Mouse (Mus musculus) c-Kit-positive CD71-negative TER-119-negative erythroid progenitor cells, embryonic 14.5 days (primary cell): ENCODE data around the gene BC030870.
"Not testable (repeated sequence)": the region's sequence is repeated elsewhere in the genome, so short reads cannot be mapped to it uniquely, and the experiment has no call there.

Source experiments
- DNase-seq: peaks from one replicate; pipeline ENCODE4 v3.0.0-alpha.2; 2013; ENCODE audit warnings: low read depth

The BC030870 gene

DNA sequence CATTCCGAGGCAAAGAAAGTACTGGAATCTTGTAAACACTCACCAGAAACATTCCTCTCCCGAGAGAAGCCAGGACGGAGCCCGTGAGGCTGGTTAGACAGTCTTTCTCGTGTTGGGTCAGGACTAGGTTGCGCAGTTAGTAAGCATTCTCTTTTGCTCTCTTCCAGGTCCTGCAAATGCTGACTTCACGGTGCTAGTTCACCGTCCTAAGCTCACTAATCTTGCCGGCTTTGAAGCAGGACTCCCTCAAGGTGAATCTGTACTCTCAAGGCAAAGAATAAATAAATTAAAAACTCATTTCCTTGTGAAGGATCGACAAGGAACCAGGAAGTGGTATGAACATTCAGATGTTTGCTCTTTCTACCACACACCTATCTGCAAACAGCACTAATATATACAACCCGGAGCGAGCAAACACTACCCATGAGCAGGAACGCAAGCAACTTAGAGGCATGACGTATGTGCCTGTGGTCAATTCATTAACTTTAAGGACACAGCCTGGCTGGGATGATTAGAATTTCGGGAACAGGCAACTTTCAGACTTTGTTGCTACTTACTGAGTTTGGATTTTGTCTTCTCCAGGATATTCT lies at the start of gene BC030870:
Gene BC030870, minus strand, starts transcription at position 365 of the 590 bp plus-strand sequence.
- DNase-seq: no peak

DNA sequence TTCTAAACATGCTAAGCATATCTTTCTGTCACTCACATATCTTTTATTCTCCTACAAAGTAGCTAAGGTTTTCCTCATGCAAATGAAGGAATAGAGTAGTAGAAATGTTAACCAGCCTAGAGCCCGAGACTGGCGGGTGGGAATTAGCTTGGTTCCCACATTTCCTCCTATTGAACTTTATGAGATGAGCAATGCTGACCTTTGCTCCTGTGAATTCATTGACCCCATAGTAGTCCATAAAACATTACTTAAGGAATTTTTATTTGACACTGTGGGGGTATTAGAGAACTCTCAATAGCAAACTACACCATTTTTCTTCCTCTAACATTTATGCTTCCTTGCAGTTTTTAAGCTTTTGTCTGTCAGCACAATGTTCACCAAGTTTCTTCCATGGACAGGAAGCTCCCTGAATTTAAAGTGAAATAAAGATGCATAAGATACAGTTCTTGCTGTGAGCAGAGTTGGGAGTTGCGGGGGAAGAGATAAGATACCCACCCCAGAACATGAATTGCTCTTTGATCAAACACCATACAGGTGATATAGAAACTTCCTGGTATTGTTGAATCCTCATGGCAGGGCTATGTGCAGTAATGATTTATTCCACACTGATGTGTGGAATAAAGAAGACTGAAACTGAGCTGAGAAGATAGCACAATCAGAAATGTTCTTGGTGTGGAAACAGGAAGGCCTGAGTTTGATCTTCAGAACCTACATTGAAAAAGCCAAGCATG lies 45.5 kb upstream of the BC030870 start:
- DNase-seq: no peak

- DNase-seq: no peak
Measured at GRCm38 (mm10) chr8:65169184-65169583, 39.8 kb upstream of the BC030870 start.

- not testable (repeated sequence) for DNase-seq
Measured at GRCm38 (mm10) chr8:65160676-65161075, 31.3 kb upstream of the BC030870 start.

GRCm38 (mm10) chr8:65159096-65159748 lies 29.9 kb upstream of the BC030870 start:
- DNase-seq: no peak

- DNase-seq: no peak
Measured at GRCm38 (mm10) chr8:65157901-65158300, 28.5 kb upstream of the BC030870 start.

GRCm38 (mm10) chr8:65138830-65139466 lies 9.6 kb upstream of the BC030870 start:
- no peak for DNase-seq

GRCm38 (mm10) chr8:65126454-65126853 lies 2.9 kb downstream of the BC030870 start:
- no peak for DNase-seq

DNA sequence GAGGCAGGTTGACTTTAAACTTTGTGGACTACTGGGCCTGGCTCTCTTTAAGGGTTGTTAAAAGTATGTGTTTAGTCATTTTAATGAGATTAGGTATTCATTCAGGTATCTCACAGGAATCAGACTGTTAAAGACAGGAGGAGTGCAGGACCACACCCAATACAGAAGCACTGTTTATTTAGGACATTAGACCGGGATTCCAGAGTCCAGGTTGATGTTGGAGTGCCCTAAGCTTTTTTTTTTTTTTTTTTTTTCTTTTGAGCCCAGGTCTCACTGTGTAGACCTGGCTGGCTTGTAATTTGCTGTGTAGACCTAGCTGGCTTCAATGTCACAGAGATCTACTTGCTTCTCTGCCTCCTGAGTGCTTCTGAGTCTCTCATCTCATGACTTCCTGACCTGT lies 3.3 kb downstream of the BC030870 start:
- DNase-seq: no peak

DNA sequence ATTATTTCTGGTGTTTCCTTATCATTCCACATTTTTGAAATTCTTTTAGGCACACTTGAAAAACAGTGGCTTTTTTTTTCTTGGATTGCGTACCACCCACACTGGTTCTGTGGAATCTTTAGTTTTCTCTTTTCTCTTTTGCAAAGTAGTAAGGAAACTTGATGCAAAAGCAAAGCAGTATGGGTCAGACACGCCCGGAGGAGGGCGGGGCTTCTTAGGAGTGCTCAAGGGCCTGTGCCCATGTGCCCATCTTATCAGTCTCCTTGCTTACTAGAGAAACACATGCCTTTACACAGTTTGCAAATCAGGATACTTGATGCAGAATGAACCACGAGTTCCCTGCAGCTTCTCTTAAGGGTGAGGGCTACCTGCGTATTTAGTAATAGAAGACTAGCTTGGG lies 17.3 kb downstream of the BC030870 start:
- DNase-seq: no peak

GRCm38 (mm10) chr8:65110285-65110691 lies 19.1 kb downstream of the BC030870 start:
- peak; percentile 54 for DNase-seq

GRCm38 (mm10) chr8:65108936-65109335 lies 20.4 kb downstream of the BC030870 start:
- DNase-seq: no peak

DNA sequence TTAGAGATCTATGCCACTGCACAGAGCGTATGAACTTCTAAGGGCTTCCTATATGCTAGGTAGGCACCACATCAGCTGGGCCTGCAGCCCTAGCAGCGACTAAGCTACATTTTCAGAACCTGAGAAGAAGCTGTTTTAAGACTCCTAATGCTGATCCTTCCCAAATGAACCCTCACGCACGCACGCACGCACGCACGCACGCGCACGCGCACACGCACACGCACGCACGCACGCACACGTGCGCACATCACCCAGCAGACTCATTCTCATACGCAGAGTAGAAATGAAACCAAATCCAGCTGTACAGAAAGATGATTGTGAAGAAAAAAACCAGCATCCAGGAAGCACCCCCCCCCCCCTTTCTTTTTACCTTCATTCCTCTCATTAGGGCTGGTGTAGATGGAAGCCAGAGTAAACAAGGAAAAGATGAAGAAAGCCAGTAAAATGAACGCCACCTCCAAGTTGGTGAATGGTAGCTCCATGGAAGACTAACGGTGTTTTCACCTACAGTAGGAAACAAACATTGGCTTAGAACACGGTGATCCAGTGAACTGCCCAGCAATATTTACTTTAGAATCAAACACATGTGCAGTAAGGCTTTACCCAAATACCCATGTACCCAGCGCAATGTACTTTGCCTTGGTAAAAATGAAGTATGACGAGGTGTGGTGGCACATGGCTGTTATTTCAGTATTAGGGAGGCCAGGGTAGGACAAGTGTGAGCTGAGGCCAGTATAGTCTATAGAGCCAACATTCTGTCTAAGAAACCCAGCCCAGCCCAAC lies 21.2 kb downstream of the BC030870 start:
- no peak for DNase-seq

- DNase-seq: no peak
Measured at GRCm38 (mm10) chr8:65104041-65104440, 25.3 kb downstream of the BC030870 start.

DNA sequence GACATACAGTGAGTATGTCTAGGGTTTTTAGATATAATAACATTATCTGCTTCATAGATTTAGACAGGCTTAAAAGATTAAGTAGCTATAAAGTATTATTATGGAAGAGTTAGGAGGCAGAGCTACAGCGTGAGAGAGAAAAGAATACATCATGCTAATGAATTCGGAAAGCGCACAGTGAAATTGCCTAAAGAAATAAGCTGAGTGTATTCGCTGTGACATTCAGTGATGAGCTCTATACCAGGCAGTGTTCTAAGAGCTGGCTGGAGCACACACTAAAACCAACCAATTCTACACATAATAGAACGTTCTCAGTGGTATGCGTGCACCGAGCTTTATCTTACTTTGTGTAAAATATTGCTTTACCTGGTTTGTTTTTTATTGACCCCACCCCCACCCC lies 25.7 kb downstream of the BC030870 start:
- no peak for DNase-seq

DNA sequence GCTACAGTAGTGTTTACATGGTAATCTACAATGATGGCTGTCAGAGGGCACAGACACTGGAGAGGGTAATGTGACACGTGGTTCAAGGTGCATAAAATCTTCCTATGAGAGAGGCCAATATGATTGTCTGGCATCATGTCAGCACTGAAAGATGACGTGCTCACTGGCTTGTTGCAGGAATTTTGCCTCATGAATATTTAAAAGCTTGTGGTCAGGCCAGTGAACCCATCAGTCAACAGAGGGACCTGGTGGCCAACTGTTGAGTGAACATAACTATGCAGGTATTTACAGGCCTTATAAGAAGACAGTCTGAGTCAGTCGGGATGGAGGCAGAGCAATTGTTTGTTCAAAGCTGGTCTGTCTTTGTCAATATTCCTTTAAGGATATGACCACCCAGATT lies 29.6 kb downstream of the BC030870 start:
- DNase-seq: no peak

DNA sequence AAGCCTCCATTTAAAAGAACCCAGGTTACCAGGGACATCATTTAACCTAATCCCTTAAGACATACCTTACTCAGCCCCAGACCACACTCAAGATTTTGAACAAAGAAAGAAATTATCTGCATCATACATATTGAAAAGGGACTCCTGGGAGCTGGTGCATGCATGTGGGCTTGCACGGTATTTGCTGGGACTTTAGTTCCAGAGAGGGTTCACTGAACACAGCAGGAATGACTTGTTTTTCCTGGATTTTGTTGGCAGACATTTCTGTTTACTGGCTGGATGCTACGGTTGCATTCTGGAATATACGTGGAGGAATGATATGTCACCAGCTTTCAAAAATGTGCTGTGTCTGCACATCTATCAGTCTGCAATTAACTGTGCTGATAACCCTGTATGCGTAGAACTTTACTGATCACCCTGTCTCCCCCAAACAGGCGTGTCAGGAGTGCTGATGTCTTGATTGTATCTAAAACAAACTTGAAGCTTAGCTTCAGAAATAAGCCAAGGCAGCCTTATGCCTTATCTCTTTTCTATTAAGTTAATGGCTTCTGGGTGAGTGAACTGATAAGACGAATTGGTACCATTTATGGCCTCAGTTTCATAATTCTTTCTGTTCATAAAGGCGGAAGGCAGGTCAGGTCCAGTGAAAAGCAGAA lies 31.5 kb downstream of the BC030870 start:
- DNase-seq: no peak

GRCm38 (mm10) chr8:65089781-65090180 lies 39.6 kb downstream of the BC030870 start:
- no peak for DNase-seq

DNA sequence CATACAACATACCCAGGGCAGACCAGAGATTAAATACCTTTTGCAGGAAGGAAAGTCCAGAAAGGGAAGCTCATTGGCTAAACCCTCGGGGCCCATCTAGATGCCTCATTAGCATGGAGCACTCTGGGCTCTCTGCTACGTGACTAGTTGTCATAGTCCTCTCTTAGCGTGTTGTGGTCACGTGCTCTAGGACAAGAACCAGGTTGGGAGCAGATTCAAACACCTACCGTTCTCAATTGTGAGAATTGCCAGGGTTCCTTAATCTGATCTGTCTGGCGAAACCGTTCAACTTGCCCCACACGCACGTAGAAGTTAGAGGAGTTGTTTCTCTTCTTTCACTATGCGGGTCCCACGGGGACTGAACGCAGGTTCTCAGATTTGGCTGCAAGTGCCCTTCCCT lies 41.2 kb downstream of the BC030870 start:
- no peak for DNase-seq

DNA sequence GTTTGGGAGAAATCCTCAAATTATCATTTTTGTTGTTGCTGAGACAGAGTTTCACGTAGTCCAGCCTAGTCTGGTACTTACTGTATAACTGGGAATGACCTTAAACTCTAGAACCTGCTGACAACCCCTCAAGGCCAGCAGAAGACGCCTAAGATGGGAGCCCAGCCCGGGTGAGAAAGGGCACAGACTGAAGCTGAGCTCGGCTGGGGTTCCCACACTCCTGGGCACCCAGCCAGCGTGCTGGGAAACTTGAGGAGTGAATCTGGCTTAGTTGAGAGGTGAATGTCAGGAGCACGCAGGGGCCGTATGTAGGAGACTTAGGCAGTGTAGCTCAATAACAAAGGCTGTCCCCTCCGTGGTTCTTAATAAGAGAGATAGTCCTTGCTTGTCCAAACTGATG lies 41.7 kb downstream of the BC030870 start:
- no peak for DNase-seq

GRCm38 (mm10) chr8:65085680-65086079 lies 43.7 kb downstream of the BC030870 start:
- no peak for DNase-seq

GRCm38 (mm10) chr8:65080731-65081130 lies 48.6 kb downstream of the BC030870 start:
- DNase-seq: no peak
